Mouse (Mus musculus) MEL-GATA-1-ER (cell line): ENCODE measurements around the gene Psmd5.
"Not testable (repeated sequence)": the region's sequence is repeated elsewhere in the genome, so short reads cannot be mapped to it uniquely, and the experiment has no call there.

ENCODE experiments used
- DNase-seq: peaks from one replicate; pipeline ENCODE4 v3.0.0-alpha.2; 2012; ENCODE audit warnings: low read depth; ENCODE audit errors: extremely low read depth

Gene Psmd5

DNA sequence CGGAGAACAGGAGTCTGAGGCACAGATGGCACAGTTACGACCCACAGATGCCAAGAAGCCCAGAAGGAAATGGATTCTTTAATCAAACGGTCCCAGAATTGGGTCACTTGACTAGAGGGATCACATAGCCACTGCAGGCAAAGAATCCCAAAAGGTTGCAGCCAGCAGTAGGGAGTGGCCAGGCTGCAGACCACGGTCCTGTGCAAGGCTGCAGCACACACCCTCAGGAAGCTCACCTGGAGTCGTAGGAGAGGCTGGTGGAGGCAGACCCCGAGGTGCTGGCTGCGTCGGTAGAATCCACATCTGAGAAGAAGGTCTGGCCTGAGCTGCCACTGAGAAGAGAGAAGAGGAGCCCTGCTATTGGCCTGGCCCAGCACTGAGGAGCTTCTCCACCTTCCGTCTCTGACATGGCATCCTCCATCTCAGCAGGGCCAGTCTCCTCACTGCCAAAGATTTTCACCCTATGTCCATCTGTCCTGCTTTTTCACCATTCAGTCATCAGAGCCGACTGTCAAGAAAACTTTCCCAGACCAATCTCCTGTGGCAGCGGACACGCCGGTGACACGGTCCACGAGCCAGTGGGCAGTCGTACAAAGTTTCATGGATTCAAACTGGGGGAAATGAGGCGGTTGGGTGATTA lies 22.2 kb upstream of the Psmd5 start:
- DNase-seq: no peak

DNA sequence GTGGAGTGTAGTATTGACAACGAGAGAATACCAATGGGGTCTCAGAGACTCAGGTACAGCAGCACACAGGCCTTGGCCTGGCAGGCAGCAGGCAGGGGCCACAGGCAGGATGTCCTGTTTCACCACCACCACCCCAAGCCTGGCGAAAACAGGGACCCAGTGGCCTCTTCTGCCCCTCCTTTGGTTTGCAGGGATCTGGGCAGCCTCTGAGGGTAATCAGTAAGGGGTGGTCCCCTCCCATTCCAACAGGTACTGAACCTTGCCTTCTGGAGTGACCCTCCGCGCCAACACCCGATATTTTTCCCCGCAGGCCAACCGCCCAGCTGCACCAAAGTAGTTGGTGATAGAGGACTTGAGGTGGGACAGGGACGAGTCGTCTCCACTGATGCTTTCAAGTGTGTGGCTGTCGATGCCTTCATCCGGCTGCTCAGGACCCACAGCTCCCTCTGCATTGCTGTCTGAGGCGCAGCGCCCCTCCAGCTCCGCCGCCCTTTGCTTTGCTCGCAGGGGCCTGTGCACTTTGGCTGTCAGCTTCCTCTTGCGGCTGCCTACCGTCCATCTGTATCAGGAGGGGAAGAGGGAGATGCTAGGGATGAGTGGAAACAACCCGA lies 20.8 kb upstream of the Psmd5 start:
- DNase-seq: no peak

DNA sequence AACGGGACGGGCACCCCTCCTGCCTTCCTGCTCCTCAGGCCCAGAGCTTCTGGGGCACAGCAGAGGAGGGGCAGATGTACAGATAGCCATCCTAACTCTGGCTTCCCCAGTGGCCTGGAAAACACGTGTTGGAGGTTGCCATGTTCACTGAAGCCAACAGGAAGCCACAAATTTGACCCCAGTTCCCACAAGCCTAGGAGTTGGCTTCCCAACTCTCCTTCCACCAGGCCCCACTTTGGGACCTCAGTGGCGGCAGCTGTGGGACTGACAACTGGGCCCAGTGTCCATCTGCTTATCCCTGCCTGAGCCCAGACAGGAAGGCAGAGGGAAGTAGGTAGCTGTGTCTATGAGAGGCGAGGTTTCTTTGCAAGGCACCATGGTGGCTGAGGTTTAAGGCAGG lies 19.2 kb upstream of the Psmd5 start:
- DNase-seq: no peak

DNA sequence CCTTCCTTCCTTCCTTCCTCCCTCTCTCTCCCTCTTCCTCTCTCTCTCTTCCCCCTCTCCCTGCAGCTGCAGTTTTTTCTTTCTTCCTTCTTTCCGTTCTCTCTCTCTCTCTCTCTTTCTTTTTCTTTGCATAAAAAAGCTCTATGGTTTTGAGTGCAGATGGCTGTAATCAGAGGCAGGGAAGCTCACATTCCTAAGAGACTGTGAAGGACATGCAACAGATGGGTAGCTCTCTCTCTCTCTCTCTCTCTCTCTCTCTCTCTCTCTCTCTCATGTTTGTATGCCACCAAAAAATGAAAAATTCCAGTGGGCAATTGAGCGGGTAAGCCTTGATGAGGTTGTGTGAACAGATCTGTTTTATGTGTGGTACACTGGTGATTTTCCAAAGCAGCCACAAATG lies 9.4 kb upstream of the Psmd5 start:
- DNase-seq: no peak

DNA sequence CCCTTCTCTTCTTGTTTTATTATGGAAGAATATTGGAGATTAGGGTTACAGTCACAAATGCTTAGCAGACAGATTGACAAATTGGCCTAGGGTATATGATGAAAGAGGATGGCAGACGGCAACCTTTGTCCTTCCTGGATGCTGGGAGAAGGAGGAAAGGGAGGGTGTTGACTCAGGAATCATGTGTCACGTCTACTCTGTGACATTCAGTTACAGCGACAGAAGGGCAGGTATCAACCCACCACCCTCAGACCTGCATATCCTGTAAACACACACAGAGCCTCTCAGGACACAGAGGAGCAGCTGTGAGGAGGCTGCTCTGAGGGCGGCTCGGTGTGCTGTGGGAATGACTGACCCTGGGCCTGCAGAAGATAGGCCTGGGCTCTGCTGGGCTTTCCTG lies 8.4 kb upstream of the Psmd5 start:
- DNase-seq: no peak

DNA sequence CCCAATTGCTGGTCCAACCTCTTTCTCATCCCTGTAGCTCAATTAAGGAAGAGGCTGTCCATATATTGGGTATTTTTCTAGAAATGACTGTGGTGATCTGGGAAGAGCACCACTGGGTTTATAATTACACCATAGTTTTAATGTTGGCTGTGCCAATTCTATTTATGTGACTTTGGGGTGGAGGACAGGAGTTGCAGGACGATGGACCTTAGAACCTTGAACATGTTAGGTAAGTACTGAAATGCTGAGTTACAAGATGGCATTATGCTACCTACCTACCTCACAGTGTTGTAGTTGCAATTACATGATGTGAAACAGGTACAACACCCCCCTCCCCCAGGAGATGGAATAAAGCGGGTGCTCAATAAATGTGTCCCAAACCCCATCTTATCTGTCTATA lies 8.0 kb upstream of the Psmd5 start:
- no peak for DNase-seq

DNA sequence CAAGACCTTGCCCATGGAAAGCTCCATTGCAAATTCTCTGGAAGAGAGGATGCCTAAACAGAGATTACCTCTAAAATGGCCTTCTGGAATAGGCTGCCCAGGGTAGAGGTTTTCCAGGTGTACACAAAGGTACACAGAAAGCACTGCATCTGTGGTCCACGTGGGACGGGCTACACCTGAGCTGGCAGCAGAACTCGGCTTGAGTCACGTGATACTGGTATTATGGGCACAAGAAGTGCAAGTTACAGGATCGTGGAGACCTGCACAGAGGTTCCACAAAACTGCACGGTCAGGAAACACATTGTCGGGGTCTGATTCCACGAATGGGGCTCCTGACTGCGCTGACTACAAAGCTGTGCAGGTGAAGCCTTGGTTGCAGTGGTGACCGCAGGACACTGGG lies 5.3 kb upstream of the Psmd5 start:
- no peak for DNase-seq

DNA sequence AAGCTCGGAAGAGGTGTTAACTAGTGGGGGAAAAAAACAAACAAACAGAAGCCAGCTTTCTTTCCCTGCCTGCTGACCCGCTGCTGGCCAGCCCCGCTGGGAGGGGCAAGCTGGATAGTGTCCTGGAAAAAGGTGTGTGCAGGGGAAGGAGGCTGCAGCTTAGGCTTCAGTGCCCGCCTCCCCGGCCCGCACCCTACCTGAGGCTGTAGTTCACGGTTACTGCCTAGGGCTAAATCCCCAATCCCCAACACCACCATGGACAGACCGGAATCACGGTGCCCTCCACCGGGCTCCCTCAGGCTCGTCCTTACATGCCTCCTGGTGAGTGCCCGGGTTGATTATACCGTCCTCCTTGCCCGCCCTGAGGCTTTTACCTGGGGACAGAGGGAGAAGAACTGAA lies 497 bp downstream of the Psmd5 start, which contains the start of gene Cutal:
Cutal (plus strand) TSS at position 126 of the 400 bp plus-strand sequence.
- no peak for DNase-seq

DNA sequence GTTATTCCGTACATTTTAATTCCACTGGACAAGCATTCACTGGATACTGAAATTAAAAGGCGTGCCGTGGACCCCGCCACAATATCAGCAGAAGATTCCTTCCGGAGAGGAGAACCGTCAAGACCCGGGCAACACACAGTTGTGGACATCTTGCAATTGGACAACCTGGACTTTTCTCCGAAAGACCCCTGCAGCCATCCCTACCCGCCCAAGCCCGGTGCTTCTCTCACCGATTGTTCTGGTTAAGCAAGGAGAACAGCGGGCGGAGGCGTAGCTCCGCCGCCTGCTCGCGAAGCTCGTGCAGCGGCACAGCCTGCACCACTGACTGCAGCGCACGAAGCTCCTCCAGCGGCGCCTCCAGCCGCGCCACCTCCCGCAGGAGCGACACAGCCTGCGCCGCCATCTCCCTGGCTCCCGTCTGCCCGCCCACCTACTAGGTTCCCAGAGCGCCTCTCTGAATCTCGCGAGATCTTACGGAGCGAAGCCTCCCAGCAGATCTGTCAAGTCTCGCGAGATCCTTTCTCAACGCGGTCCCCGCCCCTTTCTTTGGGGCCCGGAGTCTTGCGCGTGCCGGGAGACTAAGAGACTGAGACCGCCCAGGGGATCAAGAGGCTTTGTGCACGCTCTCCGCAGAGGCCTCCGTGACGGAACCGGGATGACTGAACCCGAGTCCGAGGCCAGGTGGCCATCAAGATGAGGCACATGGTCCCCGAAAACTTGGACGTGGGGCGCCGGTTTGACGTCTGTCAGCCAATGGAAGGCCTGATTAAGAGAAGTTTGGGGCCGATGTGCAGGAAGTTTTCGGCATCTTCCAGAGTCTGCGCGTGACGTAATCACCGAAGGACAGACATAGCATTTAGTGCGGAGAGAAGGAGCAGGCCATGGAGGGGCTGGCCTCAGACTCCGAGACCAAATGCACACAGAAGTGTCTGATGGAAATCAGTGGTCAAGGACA lies 4.0 kb downstream of the Psmd5 start:
- DNase-seq: peak; percentile 98

DNA sequence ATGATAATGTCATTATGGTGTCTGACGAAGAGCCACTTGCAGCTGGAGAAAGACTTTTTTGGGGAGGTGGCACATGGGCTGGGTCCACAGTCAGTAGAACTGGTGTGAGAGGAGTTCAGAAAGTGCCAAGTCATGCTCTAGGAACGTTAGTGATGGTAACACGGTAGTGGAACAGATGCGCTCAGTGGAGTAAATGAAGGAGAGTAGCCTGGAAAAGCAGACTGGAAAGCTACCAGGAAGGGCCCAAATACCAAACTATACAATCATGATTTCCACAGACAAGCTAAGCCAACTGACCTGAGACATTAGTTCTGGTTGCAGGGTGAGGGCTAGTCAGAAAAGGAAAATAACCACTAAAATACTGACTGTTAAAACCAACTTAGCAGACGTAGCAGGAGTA lies 5.1 kb downstream of the Psmd5 start:
- DNase-seq: peak; percentile 86

DNA sequence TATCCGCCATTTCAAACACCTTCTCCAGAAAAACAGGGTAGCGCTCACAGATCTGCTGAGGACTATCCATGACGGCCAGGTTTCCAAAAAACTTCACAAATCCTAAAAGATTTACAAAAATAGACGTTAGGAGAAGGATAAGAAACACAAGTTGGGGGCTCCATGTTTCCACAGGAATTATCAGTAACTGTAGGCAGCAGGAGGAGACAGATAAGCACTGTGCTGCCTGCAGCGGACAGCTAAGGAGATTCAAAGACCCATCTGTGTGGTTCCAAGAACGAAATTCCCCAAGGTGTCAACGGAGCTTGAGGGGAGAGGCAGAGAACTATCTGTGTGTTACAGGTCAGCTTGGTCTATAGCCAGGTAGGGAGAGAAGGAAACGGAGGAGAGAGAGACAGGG lies 17.0 kb downstream of the Psmd5 start:
- no peak for DNase-seq

DNA sequence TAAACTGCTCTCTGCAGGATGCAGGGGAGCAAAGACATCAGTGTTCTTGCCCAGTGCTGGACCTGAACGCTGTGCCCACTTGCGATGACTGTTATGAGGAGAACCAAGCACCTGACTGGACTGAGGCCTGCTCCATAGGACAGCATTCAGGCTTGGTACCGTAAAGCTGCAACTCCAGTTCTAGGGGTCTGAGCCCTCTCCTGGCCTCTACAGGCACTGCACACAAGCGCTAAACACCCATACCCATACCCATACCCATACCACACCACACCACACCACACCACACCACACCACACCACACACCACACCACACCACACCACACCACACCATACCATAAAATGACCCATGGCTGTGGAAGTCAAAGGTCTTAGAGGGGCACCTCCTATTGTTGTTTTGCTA lies 19.5 kb downstream of the Psmd5 start:
- no peak for DNase-seq

DNA sequence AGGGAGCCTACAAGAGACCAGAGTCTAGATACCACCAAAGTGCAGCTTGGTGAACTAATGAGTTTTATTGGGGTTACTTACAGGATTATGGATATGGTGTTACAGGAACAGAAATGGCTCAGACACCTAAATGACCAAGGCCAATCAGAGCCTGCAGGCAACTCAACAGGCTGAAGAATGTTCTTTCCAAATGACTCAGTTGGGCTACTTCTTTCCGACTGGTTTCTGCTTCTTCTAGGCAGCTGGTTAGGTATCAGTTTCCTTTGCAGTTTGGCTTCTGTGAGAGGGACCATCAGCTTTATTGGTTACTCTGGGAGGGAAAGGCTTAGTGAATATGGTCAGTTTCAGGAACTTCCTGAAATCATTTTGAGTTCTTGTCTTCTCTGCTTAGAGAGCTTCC lies 27.1 kb downstream of the Psmd5 start:
- no peak for DNase-seq

DNA sequence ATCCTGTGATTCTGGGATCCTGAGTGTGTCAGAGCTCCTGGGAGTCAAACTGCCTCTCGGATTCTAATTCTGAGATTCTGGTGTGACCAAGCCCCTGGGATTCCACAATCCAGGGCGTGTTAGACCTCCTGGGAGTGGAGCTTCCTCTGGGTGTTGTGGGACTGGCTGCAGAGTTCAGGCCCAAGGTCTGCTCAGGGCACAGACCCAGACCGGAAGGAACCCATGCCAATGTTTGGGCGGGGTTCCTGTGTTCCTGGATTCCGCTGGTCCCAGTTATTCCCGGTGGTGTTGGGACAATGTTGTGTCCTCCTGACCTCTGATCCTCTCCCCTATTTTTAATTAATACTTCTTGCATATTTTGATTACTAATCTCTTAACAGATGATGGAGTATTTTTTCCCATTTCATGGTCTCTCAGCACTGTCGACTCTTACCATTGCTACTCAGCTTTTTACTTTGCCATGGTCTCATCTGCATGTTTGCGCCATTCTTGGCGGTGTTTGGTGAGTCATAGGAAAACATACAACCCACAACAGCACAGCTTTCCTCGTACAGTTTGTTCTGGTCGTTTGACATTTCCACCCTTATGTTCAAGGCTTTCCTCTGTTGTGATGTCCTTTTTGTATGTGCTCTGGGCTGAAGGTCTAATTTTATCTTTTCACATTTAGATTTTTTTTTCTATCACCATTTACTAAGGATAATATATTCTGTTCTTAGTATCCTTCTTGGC lies 31.4 kb downstream of the Psmd5 start:
- DNase-seq: no peak

DNA sequence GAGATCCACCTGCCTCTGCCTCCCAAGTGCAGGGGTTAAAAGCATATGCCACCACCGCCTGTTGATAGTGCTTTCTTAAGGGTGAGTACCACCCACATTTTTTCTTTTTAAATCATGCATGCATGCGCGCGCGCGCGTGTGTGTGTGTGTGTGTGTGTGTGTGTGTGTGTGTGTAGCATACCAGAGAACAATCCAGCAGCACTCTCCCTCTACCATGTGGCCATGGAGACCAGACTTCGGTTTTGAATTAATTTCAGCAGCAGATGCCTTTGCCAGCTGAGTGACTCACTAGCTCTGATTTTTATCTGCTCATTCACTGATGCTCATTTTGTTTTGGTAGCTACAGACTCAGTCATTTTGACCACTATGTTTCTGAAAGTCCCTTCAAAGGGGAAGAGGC lies 33.1 kb downstream of the Psmd5 start:
- DNase-seq: no peak

DNA sequence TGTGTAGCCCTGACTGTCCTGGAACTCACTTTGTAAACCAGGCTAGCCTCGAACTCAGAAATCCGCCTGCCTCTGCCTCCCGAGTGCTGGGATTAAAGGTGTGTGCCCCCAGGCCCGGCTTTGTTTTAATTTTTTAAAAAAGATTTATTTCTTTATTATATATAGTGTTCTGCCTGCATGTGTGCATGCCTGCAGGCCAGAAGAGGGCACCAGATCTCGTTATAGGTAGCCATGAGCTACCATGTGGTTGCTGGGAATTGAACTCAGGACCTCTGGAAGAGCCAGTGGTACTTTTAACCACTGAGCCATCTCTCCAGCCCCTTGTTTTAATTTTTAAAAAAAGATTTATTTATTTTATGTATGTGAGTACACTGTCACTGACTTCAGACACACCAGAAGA lies 34.6 kb downstream of the Psmd5 start:
- not testable (repeated sequence) for DNase-seq

DNA sequence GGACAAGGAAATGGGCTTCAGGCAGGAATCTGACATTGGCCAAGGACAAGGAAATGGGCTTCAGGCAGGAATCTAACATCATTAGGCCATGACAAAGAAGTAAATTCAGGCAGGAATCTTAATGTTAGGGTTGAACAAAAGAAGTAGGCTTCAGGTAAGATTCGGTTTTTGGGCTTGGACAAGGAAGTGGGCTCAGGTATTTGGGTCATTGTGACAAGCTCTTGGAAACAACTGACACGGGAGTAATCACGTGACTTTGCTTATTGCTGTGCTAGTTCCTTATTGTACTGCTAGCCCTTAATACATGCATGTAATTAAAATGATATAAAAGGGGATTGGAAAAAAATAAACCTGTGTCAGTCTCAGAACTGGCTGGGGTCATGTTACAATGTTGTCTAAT lies 39.1 kb downstream of the Psmd5 start:
- no peak for DNase-seq

DNA sequence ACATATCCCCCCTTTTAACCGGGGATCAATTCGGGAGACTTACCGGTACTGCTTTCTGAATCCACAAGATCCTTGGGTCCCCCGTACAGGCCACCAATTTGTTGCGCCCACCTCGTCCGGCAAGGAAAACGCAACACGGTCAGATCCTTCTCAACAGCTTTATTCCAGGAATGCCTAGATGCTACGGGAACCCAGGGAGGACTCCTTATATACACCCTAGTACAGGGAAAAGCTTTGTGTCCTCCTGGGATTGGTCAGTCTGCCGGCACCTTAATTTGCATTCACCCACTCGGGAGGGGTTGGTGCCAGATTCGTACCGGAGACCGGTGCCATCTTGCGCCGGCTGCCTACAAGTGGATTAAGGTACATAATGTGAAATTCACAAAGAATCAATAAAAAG lies 41.1 kb downstream of the Psmd5 start:
- peak; percentile 66 for DNase-seq

DNA sequence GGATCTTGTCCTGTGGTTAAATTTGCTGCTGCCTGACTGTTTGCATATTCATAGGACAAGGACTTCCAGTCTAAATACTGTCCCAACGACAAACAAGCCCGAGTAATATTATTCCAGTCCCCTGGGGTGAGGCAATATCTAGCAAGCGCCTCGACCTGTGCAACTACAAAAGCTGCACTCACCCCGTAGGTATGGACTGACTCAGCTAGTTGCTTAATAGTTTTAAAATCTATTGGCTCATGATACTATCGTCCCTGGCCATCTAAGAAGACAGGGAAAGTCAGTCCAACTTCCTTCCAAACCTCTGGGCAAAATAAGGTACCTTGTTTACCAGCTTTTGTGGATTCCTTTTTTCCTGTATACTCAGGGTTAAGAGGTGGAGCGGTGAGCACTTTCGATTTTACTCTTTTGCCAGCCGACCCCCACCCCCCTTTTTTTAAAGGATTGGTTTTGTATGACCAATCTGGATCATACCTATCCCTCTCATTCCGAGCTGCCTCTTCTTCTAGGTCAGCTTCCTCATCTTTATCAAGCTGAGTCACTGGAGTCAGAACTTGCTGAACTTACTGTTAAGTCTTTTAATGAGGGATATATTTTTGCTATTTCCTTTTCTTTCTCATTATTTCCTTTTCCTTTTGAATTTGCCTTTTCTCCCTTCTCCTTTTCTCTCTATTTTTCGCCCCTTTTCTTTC lies 41.9 kb downstream of the Psmd5 start, which contains the start of gene Gm34653:
Gm34653 (plus strand) TSS at position 242 of the 692 bp plus-strand sequence.
- peak; percentile 53 for DNase-seq

DNA sequence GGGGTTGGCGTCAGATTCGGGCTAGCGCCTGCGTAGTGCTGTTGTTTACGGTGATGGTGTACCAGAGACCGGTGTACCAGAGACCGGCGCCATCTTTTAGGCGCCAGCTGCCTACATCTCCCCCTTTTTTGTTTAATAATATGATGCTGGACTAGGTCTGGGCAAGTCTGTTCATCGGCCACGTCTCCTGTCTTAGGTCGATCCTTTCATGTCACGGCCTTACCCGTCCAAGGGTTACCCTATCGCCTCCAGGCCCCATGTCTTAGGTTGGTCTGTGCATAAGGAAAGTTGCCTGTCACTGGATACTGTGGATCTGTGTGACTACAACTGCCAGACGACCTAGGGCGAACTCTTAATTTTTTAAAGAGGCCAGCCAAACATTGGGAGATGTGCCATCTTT lies 44.7 kb downstream of the Psmd5 start:
- DNase-seq: not testable (repeated sequence)

DNA sequence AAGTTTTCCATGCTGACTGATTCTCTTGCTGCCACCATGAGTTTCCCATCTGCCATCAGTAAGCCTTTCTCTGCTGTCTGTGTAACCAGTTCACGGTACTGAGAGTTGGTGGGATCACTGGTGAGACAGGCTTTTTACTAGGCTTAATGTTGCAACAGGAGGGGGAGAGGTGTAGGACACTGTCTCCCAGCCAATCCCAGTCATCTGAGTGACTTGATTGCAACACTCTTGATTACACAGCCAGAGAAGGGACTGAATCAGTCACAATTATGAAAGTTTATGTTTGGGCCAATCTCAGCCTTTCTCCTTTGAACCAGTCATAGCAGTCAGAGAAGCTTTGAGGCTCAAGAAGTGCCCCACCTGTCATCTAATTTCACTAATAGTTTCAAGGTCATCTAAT lies 46.7 kb downstream of the Psmd5 start:
- no peak for DNase-seq
